Mouse (Mus musculus) heart, postnatal 10 days (tissue): ENCODE data around the gene Malsu1. TPM values are rescaled to one million over a fixed set of nuclear protein-coding genes. Genes with fewer than 3 reads are reported as not detected.

Source experiments
- DNase-seq, 2 experiments: peaks; one replicate each; pipeline ENCODE4 v3.0.0; 2021
- intact Hi-C: fragments of 180-260 bp; cut with DNase I; formaldehyde crosslinking; loops from one replicate; pipeline ENCODE4 v1.15.1; 2025
- total RNA-seq, 2 experiments: library from RNA; stranded (reverse); gene quantifications; 2 replicates each; pipeline ENCODE4 v1.2.3; 2021

Gene Malsu1
- total RNA-seq, 2 experiments from 2014 or later = 33.1 to 35.1 TPM

GRCm38 (mm10) chr6:49057053-49058021 lies 16.3 kb upstream of the Malsu1 start:
- intact Hi-C loops = loop anchor here (1.0 to 5.0 kb wide), 3 partner anchors 85 to 340 kb away; partner anchors contain the start of gene Stk31
- DNase-seq = peak; percentile 78 to 84

- DNase-seq = no peak
- intact Hi-C loops = no loop called here
These were observed 5.2 kb upstream of the Malsu1 start for GRCm38 (mm10) chr6:49068361-49068760.

GRCm38 (mm10) chr6:49074117-49074490 lies 509 bp downstream of the Malsu1 start:
- intact Hi-C loops = loop anchor here (2.0 to 5.0 kb wide), 2 partner anchors 23 to 133 kb away; no protein-coding TSS in a partner anchor
- DNase-seq = no peak

- intact Hi-C loops = no loop called here
- DNase-seq = no peak
These were observed 4.3 kb downstream of the Malsu1 start for GRCm38 (mm10) chr6:49077894-49078293.

GRCm38 (mm10) chr6:49079313-49079712 lies 5.7 kb downstream of the Malsu1 start:
- intact Hi-C loops = no loop called here
- DNase-seq = no peak

GRCm38 (mm10) chr6:49083008-49083407 lies 9.4 kb downstream of the Malsu1 start:
- DNase-seq = no peak
- intact Hi-C loops = no loop called here

GRCm38 (mm10) chr6:49094968-49095367 lies 21.4 kb downstream of the Malsu1 start:
- no peak for DNase-seq
- intact Hi-C loops = no loop called here

- peak; percentile 55 to 60 for DNase-seq
- intact Hi-C loops = loop anchor here (2.0 kb wide), 1 partner anchor 22 kb away; no protein-coding TSS in a partner anchor
These were observed 22.8 kb downstream of the Malsu1 start for GRCm38 (mm10) chr6:49096421-49096820.

GRCm38 (mm10) chr6:49096933-49097461 lies 23.4 kb downstream of the Malsu1 start:
- intact Hi-C loops = loop anchor here (2.0 kb wide), 1 partner anchor 22 kb away; no protein-coding TSS in a partner anchor
- peak; percentile 81 to 86 for DNase-seq

GRCm38 (mm10) chr6:49097596-49098110 lies 24.1 kb downstream of the Malsu1 start:
- intact Hi-C loops = loop anchor here (2.0 kb wide), 1 partner anchor 23 kb away; no protein-coding TSS in a partner anchor
- DNase-seq = peak; percentile 22 to 27

- intact Hi-C loops = no loop called here
These were observed 25.5 kb downstream of the Malsu1 start for GRCm38 (mm10) chr6:49099086-49099485.

GRCm38 (mm10) chr6:49106746-49107500 lies 33.3 kb downstream of the Malsu1 start:
- intact Hi-C loops = no loop called here
- no peak for DNase-seq

More at GRCm38 (mm10) chr6:49099086-49099485, 25.5 kb downstream of the Malsu1 start:
- DNase-seq = no peak

GRCm38 (mm10) chr6:49109196-49109595 lies 35.6 kb downstream of the Malsu1 start:
- intact Hi-C loops = no loop called here
- DNase-seq = no peak

- DNase-seq = no peak
- intact Hi-C loops = no loop called here
These were observed 40.3 kb downstream of the Malsu1 start for GRCm38 (mm10) chr6:49113895-49114294.

- no peak for DNase-seq
- intact Hi-C loops = no loop called here
These were observed 40.9 kb downstream of the Malsu1 start for GRCm38 (mm10) chr6:49114457-49114856.

GRCm38 (mm10) chr6:49115550-49115949 lies 42.0 kb downstream of the Malsu1 start:
- no peak for DNase-seq
- intact Hi-C loops = no loop called here

GRCm38 (mm10) chr6:49116241-49116640 lies 42.6 kb downstream of the Malsu1 start:
- intact Hi-C loops = no loop called here
- no peak for DNase-seq

GRCm38 (mm10) chr6:49118446-49118845 lies 44.9 kb downstream of the Malsu1 start:
- no peak for DNase-seq
- intact Hi-C loops = no loop called here

- intact Hi-C loops = no loop called here
- peak; percentile 33 to 42 for DNase-seq
These were observed 46.0 kb downstream of the Malsu1 start for GRCm38 (mm10) chr6:49119462-49120135.

- intact Hi-C loops = no loop called here
- DNase-seq = no peak
These were observed 46.8 kb downstream of the Malsu1 start for GRCm38 (mm10) chr6:49120370-49120769.
